Mouse (Mus musculus): ENCODE results near the gene Pfkl.
"Not testable (repeated sequence)": the region's sequence is repeated elsewhere in the genome, so short reads cannot be mapped to it uniquely, and the experiment has no call there.

The Pfkl gene

GRCm38 (mm10) chr10:78012661-78013495, 3.0 kb upstream of the Pfkl start:
- DNase-seq (ENCODE audit: inconsistent age in 2 of 2, low spot score in 1 of 2), result peak in 1 of 2 experiments; percentile 64

GRCm38 (mm10) chr10:78011116-78011515, 1.2 kb upstream of the Pfkl start:
- not testable (repeated sequence) for DNase-seq (ENCODE audit: inconsistent age in 2 of 2, low spot score in 1 of 2)

DNA sequence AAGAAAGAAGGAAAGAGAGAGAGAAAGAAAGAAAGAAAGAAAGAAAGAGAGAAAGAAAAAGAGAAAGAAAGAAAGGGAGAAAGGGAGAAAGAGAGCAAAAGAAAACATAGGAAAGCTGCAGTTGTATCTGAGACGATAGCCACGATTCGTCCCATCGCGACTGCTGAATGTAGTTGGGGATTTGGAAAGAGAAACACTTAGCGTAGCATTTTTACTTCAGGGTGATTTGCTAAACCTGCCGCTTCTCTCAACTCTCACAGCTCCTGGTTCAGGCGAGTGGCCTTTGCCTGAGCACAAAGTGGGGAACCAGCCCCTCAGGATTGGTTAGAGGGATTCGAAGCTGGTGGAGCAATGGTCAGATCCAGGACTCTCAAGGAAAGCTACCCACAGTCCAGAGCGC, 452 bp upstream of the Pfkl start:
- no peak for DNase-seq (ENCODE audit: inconsistent age in 2 of 2, low spot score in 1 of 2)

DNA sequence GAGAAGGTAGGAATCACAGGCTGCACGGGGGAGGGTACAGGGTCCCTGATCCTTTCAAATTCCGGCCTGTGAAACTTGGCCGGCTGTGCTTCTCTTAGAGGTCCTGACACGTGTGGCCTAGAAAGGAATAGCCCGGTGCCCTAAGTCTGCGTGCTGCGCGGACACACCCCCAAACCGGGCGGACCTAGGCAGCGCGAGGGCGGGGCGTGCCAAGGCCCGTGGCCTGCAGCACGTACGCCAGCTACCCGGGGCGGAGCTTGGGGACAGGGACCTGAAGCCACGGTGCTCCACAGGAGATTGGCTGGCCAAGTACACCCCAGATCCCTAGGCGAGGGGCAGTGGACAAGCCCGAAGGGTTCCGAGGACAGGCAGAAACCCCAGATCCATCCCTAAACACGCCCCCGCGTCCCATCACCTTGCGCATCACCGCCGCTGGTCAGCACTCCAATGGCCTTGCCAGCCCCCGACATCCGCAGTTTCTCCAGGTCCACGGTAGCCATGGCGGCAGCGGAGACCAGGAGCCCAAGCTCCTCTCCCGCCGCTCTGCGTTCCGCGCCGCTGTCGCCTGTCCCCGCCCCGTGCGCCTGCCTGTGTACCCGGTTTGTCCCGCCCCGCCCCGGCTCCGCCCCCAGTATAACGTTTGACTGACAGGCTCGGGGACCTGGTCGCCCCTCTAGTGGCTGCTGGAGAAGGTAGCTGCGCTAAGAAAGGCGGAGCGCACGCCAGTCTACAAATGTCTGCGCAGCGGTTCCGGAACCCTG, 519 bp downstream of the Pfkl start:
- DNase-seq (ENCODE audit: inconsistent age in 2 of 2, low spot score in 1 of 2), result peak; percentile 97 to 99

DNA sequence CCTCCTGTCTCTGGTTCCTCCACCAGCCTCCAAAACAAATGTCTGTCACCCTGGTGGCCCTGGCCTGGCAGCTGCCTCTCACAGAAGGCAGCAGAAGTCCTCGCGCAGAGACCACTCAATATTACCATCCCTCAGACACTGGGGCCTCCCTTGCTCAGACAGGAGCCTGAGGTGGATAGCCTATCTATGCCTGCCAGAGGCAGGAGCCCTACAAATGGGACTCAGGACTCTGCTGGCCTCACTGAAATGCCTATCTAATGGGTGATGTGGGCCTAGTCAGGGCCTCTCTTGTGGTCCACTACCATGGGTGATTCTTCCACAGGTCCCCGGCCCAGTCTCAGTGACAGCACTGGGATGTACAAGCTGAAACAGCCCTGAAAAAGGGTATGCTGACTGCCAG, 1.7 kb downstream of the Pfkl start:
- peak in 1 of 2 experiments; percentile 43 for DNase-seq (ENCODE audit: inconsistent age in 2 of 2, low spot score in 1 of 2)

GRCm38 (mm10) chr10:78007203-78007602, 2.7 kb downstream of the Pfkl start:
- no peak for DNase-seq (ENCODE audit: inconsistent age in 2 of 2, low spot score in 1 of 2)

DNA sequence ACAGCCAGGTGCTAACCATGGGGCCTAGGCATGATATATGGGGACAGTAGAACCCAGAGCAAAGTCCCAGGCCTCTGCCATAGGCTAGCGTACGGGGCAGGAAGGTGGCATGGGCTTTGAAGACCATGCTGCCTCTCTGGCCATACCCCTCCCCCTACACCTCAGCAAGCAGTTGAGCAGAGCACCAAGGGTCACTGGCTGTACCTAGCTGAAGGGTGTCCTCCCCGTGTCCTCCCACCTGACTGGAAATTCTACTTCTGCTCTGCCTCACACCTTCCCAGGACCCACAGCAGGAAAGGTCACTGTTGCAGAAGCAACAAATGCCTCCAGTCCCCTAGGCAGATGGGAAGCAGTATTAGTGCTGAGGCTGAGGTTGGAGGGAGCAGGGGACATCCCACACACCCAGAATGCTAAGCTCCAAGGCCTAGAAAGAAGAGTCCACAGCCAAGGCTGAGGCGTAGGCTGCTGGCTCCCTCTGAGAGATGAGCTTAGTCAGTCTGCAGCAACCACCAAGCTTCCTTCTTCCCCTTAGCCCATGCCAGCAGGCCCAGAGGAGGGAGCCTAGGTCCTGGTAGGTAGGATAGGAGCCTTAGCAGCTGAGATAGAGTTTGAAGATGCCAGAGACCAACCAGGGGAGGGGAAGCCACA, 4.0 kb downstream of the Pfkl start:
- DNase-seq (ENCODE audit: inconsistent age in 2 of 2, low spot score in 1 of 2), result no peak

DNA sequence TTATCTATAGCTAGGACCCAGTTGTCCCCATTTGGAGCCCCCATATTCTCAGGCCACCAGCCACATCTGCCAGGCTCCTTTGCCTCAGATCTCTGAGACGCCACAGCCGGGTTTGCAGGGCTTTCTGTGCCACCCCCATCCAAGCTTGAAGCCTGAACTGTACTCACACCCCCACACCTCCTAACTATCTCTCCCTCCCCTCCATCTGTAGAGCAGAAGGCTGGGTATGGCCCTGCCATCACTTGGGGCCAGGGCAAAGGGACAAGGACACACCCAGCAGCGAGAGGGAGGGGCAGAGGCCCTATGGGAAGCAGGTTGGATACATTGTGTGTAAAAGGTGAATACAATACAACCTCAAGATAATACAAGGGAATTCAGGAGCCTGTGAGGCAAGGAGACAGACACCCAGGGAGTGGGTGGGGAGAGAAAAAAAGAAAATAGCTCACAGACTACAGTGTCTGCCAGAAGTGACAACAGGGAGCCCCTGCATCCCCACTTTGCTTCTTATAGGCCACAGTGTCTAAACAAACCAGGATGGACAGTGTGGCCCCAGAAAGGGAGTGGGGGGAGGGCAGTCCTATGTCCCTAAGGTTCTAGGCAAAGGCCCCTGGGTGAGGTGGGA, 5.3 kb downstream of the Pfkl start:
- no peak for DNase-seq (ENCODE audit: inconsistent age in 2 of 2, low spot score in 1 of 2)

DNA sequence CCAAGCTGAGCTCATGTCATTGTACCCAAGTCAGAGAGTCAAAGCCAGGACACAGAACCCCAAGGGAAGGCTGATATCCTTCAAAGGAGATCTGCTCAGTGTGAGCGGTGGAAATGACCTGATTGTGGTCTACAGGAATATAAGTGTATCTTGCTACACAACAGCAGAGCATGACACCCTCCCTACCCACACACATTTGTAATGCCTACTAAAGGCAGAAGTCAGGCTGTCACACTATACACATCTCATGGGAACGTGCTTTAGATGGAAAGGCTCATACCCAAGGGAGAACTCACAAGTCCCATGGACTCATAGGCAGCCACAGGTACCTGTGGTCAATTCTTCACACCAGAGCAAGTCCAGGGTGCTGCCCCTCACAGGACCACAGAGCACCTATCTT, 7.6 kb downstream of the Pfkl start:
- DNase-seq (ENCODE audit: inconsistent age in 2 of 2, low spot score in 1 of 2), result no peak

GRCm38 (mm10) chr10:78001796-78002195, 8.1 kb downstream of the Pfkl start:
- DNase-seq (ENCODE audit: inconsistent age in 2 of 2, low spot score in 1 of 2), result no peak

DNA sequence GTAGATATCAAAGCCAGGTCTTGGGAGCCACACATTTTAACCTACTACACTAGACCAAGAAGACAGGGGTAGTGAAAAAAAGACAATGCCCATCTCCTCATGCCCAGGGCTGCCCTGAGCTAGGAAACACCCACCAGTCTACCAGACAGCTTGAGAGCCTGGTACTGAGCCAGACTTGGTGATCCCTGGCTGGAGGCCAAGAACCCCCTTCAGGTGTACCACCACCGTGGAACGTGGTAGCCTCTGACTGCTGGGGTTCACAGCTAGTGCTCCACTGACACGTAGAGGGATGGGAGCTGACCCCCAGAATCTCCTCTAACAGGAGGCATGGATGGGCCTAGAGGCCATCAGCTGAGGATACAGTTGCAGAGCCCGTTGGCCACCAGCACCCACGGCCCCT, 9.7 kb downstream of the Pfkl start:
- DNase-seq (ENCODE audit: inconsistent age in 2 of 2, low spot score in 1 of 2), result no peak

- no peak for DNase-seq (ENCODE audit: inconsistent age in 2 of 2, low spot score in 1 of 2)
Observed at GRCm38 (mm10) chr10:77995639-77996038, 14.2 kb downstream of the Pfkl start.

DNA sequence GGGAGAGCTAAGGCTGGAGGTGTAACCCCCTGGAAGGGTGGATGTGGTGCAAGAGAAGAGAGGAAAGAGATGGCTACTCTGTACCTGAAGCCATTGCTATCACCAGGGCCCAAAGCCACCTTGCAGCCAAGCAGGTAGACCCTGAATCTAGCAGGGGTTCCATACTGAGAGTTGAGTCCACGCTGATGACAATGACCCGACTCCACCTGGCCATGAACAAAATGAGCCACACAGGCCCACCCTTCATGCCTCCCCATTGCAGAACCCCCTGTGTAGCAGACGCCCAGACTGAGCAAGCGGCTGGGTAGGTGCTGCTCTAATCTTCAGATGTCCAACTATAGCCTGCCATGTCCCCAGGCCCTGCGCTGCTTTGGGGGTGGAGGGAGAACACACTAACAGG, 24.1 kb downstream of the Pfkl start:
- DNase-seq (ENCODE audit: inconsistent age in 2 of 2, low spot score in 1 of 2), result no peak

DNA sequence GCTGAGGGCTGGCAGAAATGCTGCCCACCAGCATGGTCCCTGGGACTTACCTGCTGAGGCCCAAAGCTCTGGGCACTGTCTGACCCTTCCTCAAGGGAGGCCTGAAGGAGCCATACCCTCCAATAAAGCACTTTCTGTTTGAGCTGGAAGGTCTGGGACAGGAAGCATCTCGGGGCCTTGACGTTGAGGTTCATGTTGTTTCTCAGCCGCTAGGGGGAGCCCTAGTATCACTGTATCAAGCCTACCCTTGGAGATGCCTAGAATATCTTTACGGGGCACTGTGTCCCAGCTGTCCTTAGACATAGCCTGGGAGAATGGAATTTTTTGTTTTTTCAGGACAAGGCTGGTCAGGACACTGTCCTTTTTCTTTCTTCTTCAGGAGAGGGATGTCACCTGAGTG, 25.2 kb downstream of the Pfkl start:
- peak; percentile 72 to 91 for DNase-seq (ENCODE audit: inconsistent age in 2 of 2, low spot score in 1 of 2)

GRCm38 (mm10) chr10:77978351-77979350, 31.2 kb downstream of the Pfkl start, which contains the start of gene 1810043G02Rik:
1810043G02Rik (plus strand) TSS chr10:77978524.
- DNase-seq (ENCODE audit: inconsistent age in 2 of 2, low spot score in 1 of 2), result peak; percentile 99 to 100

DNA sequence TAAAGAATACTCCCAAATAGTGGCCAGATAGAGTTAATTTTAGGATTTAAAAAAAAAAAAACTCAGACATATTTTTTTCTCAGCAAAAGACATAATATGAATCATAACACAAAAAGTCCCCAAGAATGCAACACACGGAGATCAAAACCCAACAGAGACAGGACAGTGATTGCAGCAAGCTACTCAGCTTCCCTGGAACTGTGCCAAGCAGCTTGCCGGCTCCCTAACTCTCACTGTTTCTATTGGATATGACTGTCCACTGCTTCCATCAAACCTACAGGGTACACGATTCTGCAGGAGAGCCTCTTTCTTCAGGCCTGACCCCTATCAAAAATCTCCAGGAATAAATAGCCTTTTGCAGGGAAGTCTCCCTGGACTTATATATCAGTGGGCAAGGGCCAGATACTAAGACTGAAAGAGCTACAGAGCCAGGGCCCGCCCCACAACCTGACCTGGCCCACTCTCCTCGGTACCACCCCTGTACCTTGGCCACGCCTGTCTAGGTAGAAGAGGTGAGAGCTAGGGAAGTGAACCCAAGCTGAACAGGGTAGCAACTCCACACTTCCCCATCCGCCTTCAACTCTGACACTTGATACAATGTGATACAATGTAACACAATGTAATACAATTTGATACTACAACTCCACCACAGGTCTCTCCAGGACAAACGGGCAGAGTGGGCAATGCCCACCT, 33.3 kb downstream of the Pfkl start:
- peak; percentile 56 to 59 for DNase-seq (ENCODE audit: inconsistent age in 2 of 2, low spot score in 1 of 2)

DNA sequence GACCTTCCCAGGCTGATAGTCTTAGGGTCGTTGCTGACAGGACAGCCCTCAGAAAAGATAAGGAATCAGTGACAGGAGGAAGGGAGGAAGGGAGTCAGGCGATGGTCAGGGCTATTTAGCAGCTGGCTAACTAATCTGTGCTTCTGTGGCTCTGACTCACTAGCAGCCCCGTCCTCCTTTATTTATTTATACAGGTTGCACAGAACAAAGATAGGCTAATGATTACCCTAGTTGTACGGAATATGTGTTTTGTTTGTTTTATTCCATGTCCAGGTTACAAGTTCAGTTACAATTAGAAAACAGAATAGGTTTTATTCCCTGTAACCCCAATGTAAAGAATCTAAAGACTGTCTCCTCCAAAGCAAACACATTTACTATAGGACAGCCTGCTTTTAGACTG, 34.2 kb downstream of the Pfkl start:
- DNase-seq (ENCODE audit: inconsistent age in 2 of 2, low spot score in 1 of 2), result no peak

- no peak for DNase-seq (ENCODE audit: inconsistent age in 2 of 2, low spot score in 1 of 2)
Observed at GRCm38 (mm10) chr10:77974811-77975210, 35.1 kb downstream of the Pfkl start.

DNA sequence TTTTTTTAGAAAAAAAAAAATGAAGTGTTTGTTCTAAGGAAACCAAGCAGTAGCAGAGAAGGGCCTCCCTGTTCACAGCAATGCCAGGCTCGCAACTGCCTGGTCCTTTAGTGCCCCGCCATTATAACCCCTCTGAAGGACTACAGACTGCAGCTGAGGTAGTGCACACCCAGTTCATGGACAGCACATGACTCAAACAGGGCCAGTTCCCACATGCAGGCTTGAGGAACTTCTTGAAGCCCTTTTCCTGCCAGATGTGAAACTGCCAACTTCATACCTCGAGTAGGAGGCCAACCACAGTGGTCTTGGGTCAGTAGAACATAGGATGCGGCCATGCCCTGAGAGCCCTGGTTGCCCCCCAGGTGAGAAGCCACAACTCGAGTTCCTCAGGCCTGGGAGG, 35.6 kb downstream of the Pfkl start:
- DNase-seq (ENCODE audit: inconsistent age in 2 of 2, low spot score in 1 of 2), result no peak
